Mouse (Mus musculus) heart, embryonic 15.5 days (tissue): ENCODE results near the gene Rpl36a-ps1. TPM values are rescaled to one million over a fixed set of nuclear protein-coding genes. Genes with fewer than 3 reads are reported as not detected.

ENCODE experiments used
- ATAC-seq: fragments of 200-750 bp; cut with Nextera tagmentation; replicated peaks from 2 replicates; pipeline ENCODE4 v1.8.0; 2017; ENCODE audit warnings: low read depth, moderate TSS enrichment; ENCODE audit not compliant: insufficient number of reproducible peaks, insufficient read depth, low FRiP score
- H3K27ac ChIP-seq: fragments of 300-500 bp; sonication (generic); 2 replicates; pipeline ENCODE4 v1.5.1; 2015; ENCODE audit warnings: mild to moderate bottlenecking, inconsistent platforms
- H3K27me3 ChIP-seq: fragments of 300-500 bp; sonication (generic); 2 replicates; pipeline ENCODE4 v1.6.1; 2015; ENCODE audit warnings: inconsistent platforms
- H3K36me3 ChIP-seq: fragments of 300-500 bp; sonication (generic); 2 replicates; pipeline ENCODE4 v1.6.1; 2015; ENCODE audit warnings: mild to moderate bottlenecking, inconsistent platforms
- H3K4me1 ChIP-seq: fragments of 300-500 bp; sonication (generic); replicated peaks from 2 replicates; pipeline ENCODE4 v1.6.1; 2015; ENCODE audit warnings: inconsistent platforms
- H3K4me2 ChIP-seq: fragments of 300-500 bp; sonication (generic); 2 replicates; pipeline ENCODE4 v1.6.1; 2015; ENCODE audit warnings: inconsistent platforms, mild to moderate bottlenecking, moderate library complexity
- H3K4me3 ChIP-seq: fragments of 300-500 bp; sonication (generic); 2 replicates; pipeline ENCODE4 v1.5.1; 2015; ENCODE audit warnings: mild to moderate bottlenecking, inconsistent platforms
- H3K9ac ChIP-seq: fragments of 300-500 bp; sonication (generic); 2 replicates; pipeline ENCODE4 v1.6.1; 2015; ENCODE audit warnings: mild to moderate bottlenecking, inconsistent platforms
- H3K9me3 ChIP-seq: fragments of 300-500 bp; sonication (generic); replicated peaks from 2 replicates; pipeline ENCODE4 v1.6.1; 2016; ENCODE audit warnings: inconsistent platforms
- WGBS: fragments of 180-500 bp; shearing (Covaris S2); methylation state at CpG from one replicate; pipeline ENCODE4 v1.1.7; 2015; ENCODE audit warnings: mixed read lengths; 5-methylcytosine and 5-hydroxymethylcytosine counted together
- polyA plus RNA-seq: library from polyadenylated mRNA; unstranded; fragments of >200 nt; fragmentation: Nextera tagmentation; extraction: Ambion mirVana; gene quantifications from 2 replicates; pipeline ENCODE4 v1.2.1, GENCODE M21; 2015

Gene Rpl36a-ps1
- polyA plus RNA-seq, 1 experiment from 2014 or later = 1.2 TPM

- no peak for ATAC-seq
- no peaks in the 10 kb centered on the region for H3K9me3 ChIP-seq
- H3K4me3 ChIP-seq = no peak overlapping the region
- H3K27me3 ChIP-seq = no peaks in the 10 kb centered on the region
- H3K27ac ChIP-seq = no peak overlapping the region
- H3K9ac ChIP-seq = no peak overlapping the region
- H3K36me3 ChIP-seq = no peaks in the 10 kb centered on the region
- 0 out of 2 replicates have a peak overlapping the region, but pooled peaks have one; percentile 23 for H3K4me2 ChIP-seq
- H3K4me1 ChIP-seq = 0 out of 2 replicates have a peak, but pooled peaks cover 3% of the 10 kb centered on the region
- WGBS = 45% methylated on average over 4 of the region's 4 CpGs
Measured at GRCm38 (mm10) chr14:98951626-98952290, 42.4 kb downstream of the Rpl36a-ps1 start.

Other genes with a start within 250 kb of the Rpl36a-ps1 start
- 74.9 and 92.1 TPM in 2 replicates for gene Mzt1, start 51.8 kb upstream of the Rpl36a-ps1 start, polyA plus RNA-seq
- gene Bora, start 51.9 kb upstream of the Rpl36a-ps1 start, polyA plus RNA-seq = 37.2 and 41.2 TPM in 2 replicates
- gene Pibf1, start 105.1 kb upstream of the Rpl36a-ps1 start, polyA plus RNA-seq = 11.9 and 13.6 TPM in 2 replicates
- gene Dis3, start 105.5 kb upstream of the Rpl36a-ps1 start, polyA plus RNA-seq = 17.5 and 19.8 TPM in 2 replicates